Comparison of ENCODE assay signal across 10 mouse cellular contexts in genomic region chr3:37634648-37635047, GRCm38 (mm10). TPM values are rescaled to one million over a fixed set of nuclear protein-coding genes. Genes with fewer than 3 reads are reported as not detected.
DNase-seq lines count a peak whose midpoint lies in the region; ATAC-seq and TF ChIP-seq lines count a peak whose summit lies in the region.
"Had no signal": no experiment of that assay in that cellular context is flagged by ENCODE, and none has a peak within 500 bp of the region (broad histone marks: within the 10 kb centered on the region; RNA-seq: fewer than 3 reads in every experiment).

No protein-coding gene starts in this region.

- no peak overlapping the region for H3K27ac ChIP-seq in forebrain, postnatal 0 days (ENCODE audit: low read depth, low read length)
- H3K27ac ChIP-seq in forebrain, embryonic 16.5 days (ENCODE audit: low read length), result no peak overlapping the region
- no peak overlapping the region for H3K27ac ChIP-seq in liver, postnatal 0 days (ENCODE audit: low read depth)
- H3K27ac ChIP-seq: stomach, embryonic 15.5 days had no signal

- no peak for ATAC-seq in forebrain, postnatal 0 days
- no peak for ATAC-seq in forebrain, embryonic 16.5 days
- ATAC-seq in liver, postnatal 0 days, result no peak
- ATAC-seq in inflammation-experienced regulatory T-cells, adult 6 months, result peak; percentile 37

- 42% methylated on average over 4 of the region's 4 CpGs for WGBS in forebrain, postnatal 0 days
- 42% methylated on average over 4 of the region's 4 CpGs for WGBS in forebrain, embryonic 16.5 days
- WGBS in liver, postnatal 0 days (ENCODE audit: insufficient replicate concordance), result 28% methylated on average over 4 of the region's 4 CpGs

- no peaks in the 10 kb centered on the region for H3K27me3 ChIP-seq in forebrain, postnatal 0 days (ENCODE audit: insufficient read depth, low read length)
- H3K27me3 ChIP-seq in forebrain, embryonic 16.5 days (replicated peaks; ENCODE audit: control insufficient read depth, insufficient read depth, low read length), result no peaks in the 10 kb centered on the region
- no peaks in the 10 kb centered on the region for H3K27me3 ChIP-seq in liver, postnatal 0 days (ENCODE audit: insufficient read depth, low read length)
- H3K27me3 ChIP-seq: stomach, embryonic 15.5 days had no signal

- no peak for DNase-seq in forebrain, postnatal 0 days
- no peak for DNase-seq in liver, postnatal 0 days
- DNase-seq in liver (no peak), ES-CJ7 (ENCODE audit: low read depth, low spot score) (peak; percentile 43)
- DNase-seq in kidney, adult 18-20 months, result no peak
- no peak for DNase-seq in layer of hippocampus, postnatal 36 days
- DNase-seq: gastrocnemius, postnatal 36 days had no signal

- H3K4me1 ChIP-seq in forebrain, postnatal 0 days (ENCODE audit: insufficient read depth), result no peaks in the 10 kb centered on the region
- H3K4me1 ChIP-seq in forebrain, embryonic 16.5 days (replicated peaks; ENCODE audit: control insufficient read depth, insufficient read depth, low read length), result peaks cover 4% of the 10 kb centered on the region; the same call in 1 of the 2 replicates
- H3K4me1 ChIP-seq in liver, postnatal 0 days (ENCODE audit: insufficient read depth), result peaks cover 6% of the 10 kb centered on the region
- H3K4me1 ChIP-seq: stomach, embryonic 15.5 days had no signal

- H3K9ac ChIP-seq in forebrain, postnatal 0 days, result no peak overlapping the region
- no peak overlapping the region for H3K9ac ChIP-seq in forebrain, embryonic 16.5 days (replicated peaks; ENCODE audit: low read depth, low read length)
- H3K9ac ChIP-seq in liver, postnatal 0 days (replicated peaks), result no peak overlapping the region
- H3K9ac ChIP-seq: stomach, embryonic 15.5 days had no signal

- no peak for TF ChIP-seq EP300 in liver, postnatal 0 days (IDR thresholded peaks at IDR 0.05; ENCODE audit: low read depth)

- TF ChIP-seq CTCF in forebrain, postnatal 0 days (IDR thresholded peaks at IDR 0.05; ENCODE audit: low read depth), result peak; percentile 57
- peak; percentile 71 for TF ChIP-seq CTCF in liver, postnatal 0 days (IDR thresholded peaks at IDR 0.05; ENCODE audit: low read depth)

- no peak overlapping the region for H3K4me3 ChIP-seq in forebrain, postnatal 0 days (ENCODE audit: low read depth, low read length)
- no peak overlapping the region for H3K4me3 ChIP-seq in forebrain, embryonic 16.5 days (replicated peaks; ENCODE audit: low read length)
- H3K4me3 ChIP-seq in liver, postnatal 0 days (ENCODE audit: low read depth, low read length), result no peak overlapping the region
- H3K4me3 ChIP-seq: stomach, embryonic 15.5 days had no signal

- H3K4me2 ChIP-seq in forebrain, postnatal 0 days (ENCODE audit: low read depth), result no peak overlapping the region
- no peak overlapping the region for H3K4me2 ChIP-seq in forebrain, embryonic 16.5 days (ENCODE audit: low read length)
- H3K4me2 ChIP-seq in liver, postnatal 0 days (ENCODE audit: low read depth, low read length), result no peak overlapping the region
- H3K4me2 ChIP-seq: stomach, embryonic 15.5 days had no signal

- H3K9me3 ChIP-seq in forebrain, postnatal 0 days (ENCODE audit: low read length), result no peaks in the 10 kb centered on the region
- no peaks in the 10 kb centered on the region for H3K9me3 ChIP-seq in forebrain, embryonic 16.5 days (ENCODE audit: control insufficient read depth, low read length)
- no peaks in the 10 kb centered on the region for H3K9me3 ChIP-seq in liver, postnatal 0 days (ENCODE audit: low read length)
- H3K9me3 ChIP-seq: stomach, embryonic 15.5 days had no signal

- H3K36me3 ChIP-seq in forebrain, postnatal 0 days (ENCODE audit: insufficient read depth), result no peaks in the 10 kb centered on the region
- H3K36me3 ChIP-seq in forebrain, embryonic 16.5 days (ENCODE audit: control insufficient read depth, insufficient read depth), result no peaks in the 10 kb centered on the region
- no peaks in the 10 kb centered on the region for H3K36me3 ChIP-seq in liver, postnatal 0 days (replicated peaks; ENCODE audit: insufficient read depth, low read length)
- H3K36me3 ChIP-seq: stomach, embryonic 15.5 days had no signal

RNA-seq across cellular contexts. Expression of gene Spry1, which starts 5.1 kb away (rescaled TPM):
- 21.8 and 26.4 TPM in 2 replicates for total RNA-seq in forebrain, postnatal 0 days (2014; rRNA removed)
- polyA plus RNA-seq in forebrain, postnatal 0 days (2015; fragmentation: Nextera tagmentation; extraction: Ambion mirVana), result 7.2 and 7.8 TPM in 2 replicates
- 6.4 and 6.6 TPM in 2 replicates for polyA plus RNA-seq in forebrain, embryonic 16.5 days (2015; fragmentation: Nextera tagmentation; extraction: Ambion mirVana)
- 3.7 and 4.8 TPM in 2 replicates for polyA plus RNA-seq in liver, postnatal 0 days (2015; fragmentation: Nextera tagmentation; extraction: Ambion mirVana)
- polyA plus RNA-seq in inflammation-experienced regulatory T-cells, adult 6 months (2017; shearing (Covaris generic)), result 10 to 100 TPM in 2 of 3 experiments, 1 to 10 TPM in 1; 7.9 to 19.2 (median 16.0) TPM
- total RNA-seq in layer of hippocampus, postnatal 36 days (2021), result 10 to 100 TPM; 13.3 to 13.8 TPM
